Mouse (Mus musculus) adrenal gland, adult 2 months (tissue): ENCODE data around the gene Sh3pxd2b. TPM values are rescaled to one million over a fixed set of nuclear protein-coding genes. Genes with fewer than 3 reads are reported as not detected.
A peak's percentile ranks its signal among the peaks of the same experiment; 100 is the strongest.

ENCODE experiments used
- DNase-seq: peaks from one replicate; pipeline ENCODE4 v3.0.0; 2021
- polyA plus RNA-seq: library from polyadenylated mRNA; depleted of rRNA; stranded (reverse); fragments of >200 nt; gene quantifications from 2 replicates; pipeline ENCODE4 v1.2.3, GENCODE M21; 2012
- total RNA-seq, 2 experiments: library from RNA; stranded (reverse); gene quantifications; 2 replicates each; pipeline ENCODE4 v1.2.3; 2021

Sh3pxd2b gene
- total and polyA plus RNA-seq, 3 experiments = 3.4 to 7.4 (median 5.2) TPM

- peak; percentile 52 for DNase-seq
These were observed 6.8 kb upstream of the Sh3pxd2b start for GRCm38 (mm10) chr11:32340476-32341473.

GRCm38 (mm10) chr11:32342770-32343191, 4.8 kb upstream of the Sh3pxd2b start:
- peak; percentile 51 for DNase-seq

- DNase-seq = no peak
These were observed 4.3 kb upstream of the Sh3pxd2b start for GRCm38 (mm10) chr11:32343350-32343749.

- no peak for DNase-seq
These were observed 1.9 kb upstream of the Sh3pxd2b start for GRCm38 (mm10) chr11:32345504-32346297.

- DNase-seq = no peak
These were observed 385 bp upstream of the Sh3pxd2b start for GRCm38 (mm10) chr11:32347264-32347606.

- no peak for DNase-seq
These were observed 1.0 kb downstream of the Sh3pxd2b start for GRCm38 (mm10) chr11:32348433-32349283.

GRCm38 (mm10) chr11:32349284-32349953, 1.8 kb downstream of the Sh3pxd2b start:
- no peak for DNase-seq

GRCm38 (mm10) chr11:32352946-32353345, 5.3 kb downstream of the Sh3pxd2b start:
- no peak for DNase-seq

- no peak for DNase-seq
These were observed 7.8 kb downstream of the Sh3pxd2b start for GRCm38 (mm10) chr11:32355377-32355776.

GRCm38 (mm10) chr11:32357686-32358085, 10.1 kb downstream of the Sh3pxd2b start:
- DNase-seq = peak; percentile 71

GRCm38 (mm10) chr11:32358399-32358798, 10.8 kb downstream of the Sh3pxd2b start:
- DNase-seq = no peak

GRCm38 (mm10) chr11:32359566-32359965, 11.9 kb downstream of the Sh3pxd2b start:
- no peak for DNase-seq

- DNase-seq = no peak
These were observed 14.2 kb downstream of the Sh3pxd2b start for GRCm38 (mm10) chr11:32361774-32362173.

GRCm38 (mm10) chr11:32363188-32363587, 15.6 kb downstream of the Sh3pxd2b start:
- no peak for DNase-seq

GRCm38 (mm10) chr11:32363610-32364220, 16.1 kb downstream of the Sh3pxd2b start:
- DNase-seq = no peak

- DNase-seq = no peak
These were observed 16.8 kb downstream of the Sh3pxd2b start for GRCm38 (mm10) chr11:32364375-32364774.

GRCm38 (mm10) chr11:32365498-32365897, 17.9 kb downstream of the Sh3pxd2b start:
- no peak for DNase-seq

GRCm38 (mm10) chr11:32367056-32367455, 19.4 kb downstream of the Sh3pxd2b start:
- no peak for DNase-seq

- DNase-seq = no peak
These were observed 21.4 kb downstream of the Sh3pxd2b start for GRCm38 (mm10) chr11:32368986-32369385.

- DNase-seq = no peak
These were observed 23.3 kb downstream of the Sh3pxd2b start for GRCm38 (mm10) chr11:32370881-32371280.
